Mouse (Mus musculus): ENCODE data around the gene Col25a1. TPM values are rescaled to one million over a fixed set of nuclear protein-coding genes. Genes with fewer than 3 reads are reported as not detected.

Gene Col25a1
- polyA plus RNA-seq, 1 experiment, result 0.04 TPM

DNA sequence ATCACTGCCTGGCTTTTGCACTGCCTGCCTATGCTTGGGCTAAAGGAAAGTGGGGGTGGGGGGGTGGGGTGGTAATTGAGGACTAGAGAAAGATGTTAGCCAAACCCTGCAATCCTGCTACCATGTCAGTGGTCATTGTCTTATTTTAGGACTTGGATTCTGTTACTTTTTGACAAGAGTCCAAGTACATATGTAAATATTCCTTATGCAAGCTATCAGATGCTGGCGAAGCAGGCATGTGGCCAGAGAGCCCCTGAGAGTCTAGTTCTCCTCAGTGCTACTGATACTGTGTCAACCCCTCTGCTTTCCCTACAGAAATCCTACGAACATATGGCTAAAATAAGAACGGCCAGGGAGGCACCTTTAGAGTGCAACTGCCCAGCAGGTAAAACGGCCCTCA is 51.1 kb downstream of the Col25a1 start:
- Histone ChIP-seq H3K27me3 (ENCODE audit: control insufficient read depth, insufficient read depth, low read length) (peaks cover 18% of the 10 kb centered on the region), H3K4me1 (ENCODE audit: control insufficient read depth, insufficient read depth, insufficient read length, low read length) (peaks cover 5% of the 10 kb centered on the region; the same call in 1 of the 2 replicates), H3K27ac (ENCODE audit: insufficient read depth, low read depth, low read length) (no peak overlapping the region), H3K4me3 (ENCODE audit: low read depth, low read length) (no peak overlapping the region), H3K36me3 (ENCODE audit: control insufficient read depth, insufficient read depth, low read length) (no peaks in the 10 kb centered on the region)
- WGBS, result 82% methylated on average over 4 of the region's 4 CpGs
- no peak for TF ChIP-seq CTCF (IDR thresholded peaks at IDR 0.05; ENCODE audit: extremely low read depth, insufficient read length, insufficient replicate concordance, low read depth, low read length)
- TF ChIP-seq POLR2A (IDR thresholded peaks at IDR 0.05; ENCODE audit: low read depth, low read length), result no peak

DNA sequence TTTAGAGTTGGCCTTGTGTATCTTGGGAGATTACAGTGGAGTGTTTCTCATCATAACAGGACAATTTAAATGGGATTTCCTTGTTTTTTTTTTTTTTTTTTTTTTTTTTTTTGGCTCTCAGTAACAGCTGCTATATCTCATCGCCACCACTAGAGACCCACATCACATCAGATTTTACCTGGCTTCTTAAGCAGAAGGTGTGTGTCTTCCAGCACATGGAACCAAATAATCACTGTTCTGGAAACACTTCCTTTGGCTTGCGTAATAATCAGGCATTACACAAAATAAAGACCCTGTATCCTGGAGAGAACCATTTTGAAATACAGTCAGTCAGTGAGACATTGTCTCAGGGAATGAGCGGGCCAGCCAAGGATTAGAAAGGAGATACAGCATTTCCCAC is 53.8 kb downstream of the Col25a1 start:
- Histone ChIP-seq H3K36me3 (ENCODE audit: control insufficient read depth, insufficient read depth, low read length) (no peaks in the 10 kb centered on the region), H3K4me1 (ENCODE audit: control insufficient read depth, insufficient read depth, insufficient read length, low read length) (peaks cover 7% of the 10 kb centered on the region; the same call in 1 of the 2 replicates), H3K4me3 (ENCODE audit: low read depth, low read length) (no peak overlapping the region), H3K27me3 (ENCODE audit: control insufficient read depth, insufficient read depth, low read length) (peaks cover 18% of the 10 kb centered on the region), H3K27ac (ENCODE audit: insufficient read depth, low read depth, low read length) (no peak overlapping the region)
- 48% methylated on average over 3 of the region's 3 CpGs for WGBS
- TF ChIP-seq CTCF (IDR thresholded peaks at IDR 0.05; ENCODE audit: extremely low read depth, insufficient read length, insufficient replicate concordance, low read depth, low read length) (no peak), POLR2A (IDR thresholded peaks at IDR 0.05; ENCODE audit: low read depth, low read length) (no peak)

DNA sequence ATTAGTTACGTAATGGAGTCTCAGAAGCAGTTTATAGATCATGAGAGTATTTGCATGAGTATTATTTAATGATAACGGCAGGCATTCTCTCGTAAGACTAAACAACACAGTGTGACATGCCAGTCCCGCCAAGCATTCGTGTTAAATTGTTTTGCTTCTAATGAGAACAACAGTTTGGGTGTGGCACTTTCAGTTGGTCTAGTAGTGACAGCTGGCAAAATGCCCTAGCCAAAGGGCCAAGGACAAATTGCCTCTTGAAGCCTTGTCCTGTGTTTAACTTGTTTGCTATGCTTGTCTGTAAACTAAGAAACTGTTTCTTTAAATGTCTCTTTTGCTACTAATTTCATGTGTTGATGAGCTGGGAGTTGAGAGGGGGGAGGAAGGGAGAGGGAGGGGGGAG is 56.3 kb downstream of the Col25a1 start:
- Histone ChIP-seq H3K36me3 (ENCODE audit: control insufficient read depth, insufficient read depth, low read length) (no peaks in the 10 kb centered on the region), H3K27me3 (ENCODE audit: control insufficient read depth, insufficient read depth, low read length) (no peaks in the 10 kb centered on the region), H3K4me3 (ENCODE audit: low read depth, low read length) (no peak overlapping the region), H3K4me1 (ENCODE audit: control insufficient read depth, insufficient read depth, insufficient read length, low read length) (peaks cover 2% of the 10 kb centered on the region; the same call in 1 of the 2 replicates), H3K27ac (ENCODE audit: insufficient read depth, low read depth, low read length) (no peak overlapping the region)
- WGBS, result 43% methylated on average over 5 of the region's 5 CpGs
- TF ChIP-seq POLR2A (IDR thresholded peaks at IDR 0.05; ENCODE audit: low read depth, low read length) (no peak), CTCF (IDR thresholded peaks at IDR 0.05; ENCODE audit: extremely low read depth, insufficient read length, insufficient replicate concordance, low read depth, low read length) (no peak)

DNA sequence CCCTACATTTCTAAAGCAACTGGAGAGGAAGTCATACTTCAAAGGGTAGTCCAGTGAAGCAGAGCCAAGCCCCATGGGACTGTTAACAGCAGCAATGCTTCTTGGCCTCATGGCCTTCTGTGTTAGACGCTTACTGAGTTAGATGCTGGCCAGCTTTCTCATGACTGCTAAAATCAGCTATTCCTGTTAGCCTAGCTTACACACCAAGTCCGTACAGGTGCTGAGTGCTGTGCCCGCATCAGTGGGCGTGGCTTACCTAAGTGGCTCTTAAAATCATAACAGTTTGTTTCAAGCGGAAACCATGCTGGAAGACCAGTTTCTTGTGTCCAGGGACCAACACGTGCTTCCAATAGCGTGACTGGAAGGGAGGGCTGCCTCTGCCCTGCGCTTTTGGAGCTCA is 62.1 kb downstream of the Col25a1 start:
- TF ChIP-seq POLR2A (IDR thresholded peaks at IDR 0.05; ENCODE audit: low read depth, low read length) (no peak), CTCF (IDR thresholded peaks at IDR 0.05; ENCODE audit: extremely low read depth, insufficient read length, insufficient replicate concordance, low read depth, low read length) (no peak)
- H3K4me1 ChIP-seq (ENCODE audit: control insufficient read depth, insufficient read depth, insufficient read length, low read length), result no peaks in the 10 kb centered on the region
- no peaks in the 10 kb centered on the region for H3K36me3 ChIP-seq (ENCODE audit: control insufficient read depth, insufficient read depth, low read length)
- WGBS, result 60% methylated on average over 8 of the region's 8 CpGs
- no peak overlapping the region for H3K27ac ChIP-seq (ENCODE audit: insufficient read depth, low read depth, low read length)
- no peaks in the 10 kb centered on the region for H3K27me3 ChIP-seq (ENCODE audit: control insufficient read depth, insufficient read depth, low read length)
- no peak overlapping the region for H3K4me3 ChIP-seq (ENCODE audit: low read depth, low read length)

DNA sequence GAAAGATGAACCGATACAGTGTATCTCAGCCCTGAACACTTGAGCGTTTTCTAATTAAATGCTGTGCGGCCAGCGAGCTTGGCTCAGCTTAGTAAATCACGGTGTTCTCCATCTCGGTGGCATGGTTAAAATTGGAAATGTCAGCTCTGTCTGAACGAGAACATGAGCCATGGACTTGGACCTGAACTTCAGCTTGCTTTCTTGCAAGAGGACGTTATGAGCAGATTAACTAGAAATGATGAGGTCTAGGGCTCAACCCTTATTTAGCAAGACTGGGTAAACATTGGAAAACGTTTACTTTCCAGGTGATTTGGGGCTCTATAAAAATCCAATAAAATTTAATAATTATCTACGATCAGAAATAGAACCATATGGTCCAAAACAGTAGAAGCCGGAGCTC is 83.3 kb downstream of the Col25a1 start:
- H3K27ac ChIP-seq (ENCODE audit: insufficient read depth, low read depth, low read length), result no peak overlapping the region
- TF ChIP-seq POLR2A (IDR thresholded peaks at IDR 0.05; ENCODE audit: low read depth, low read length) (no peak), CTCF (IDR thresholded peaks at IDR 0.05; ENCODE audit: extremely low read depth, insufficient read length, insufficient replicate concordance, low read depth, low read length) (no peak)
- peaks cover 19% of the 10 kb centered on the region for H3K4me1 ChIP-seq (ENCODE audit: control insufficient read depth, insufficient read depth, insufficient read length, low read length)
- no peak overlapping the region for H3K4me3 ChIP-seq (ENCODE audit: low read depth, low read length)
- H3K27me3 ChIP-seq (ENCODE audit: control insufficient read depth, insufficient read depth, low read length), result no peaks in the 10 kb centered on the region
- WGBS, result 29% methylated on average over 11 of the region's 11 CpGs
- H3K36me3 ChIP-seq (ENCODE audit: control insufficient read depth, insufficient read depth, low read length), result no peaks in the 10 kb centered on the region

DNA sequence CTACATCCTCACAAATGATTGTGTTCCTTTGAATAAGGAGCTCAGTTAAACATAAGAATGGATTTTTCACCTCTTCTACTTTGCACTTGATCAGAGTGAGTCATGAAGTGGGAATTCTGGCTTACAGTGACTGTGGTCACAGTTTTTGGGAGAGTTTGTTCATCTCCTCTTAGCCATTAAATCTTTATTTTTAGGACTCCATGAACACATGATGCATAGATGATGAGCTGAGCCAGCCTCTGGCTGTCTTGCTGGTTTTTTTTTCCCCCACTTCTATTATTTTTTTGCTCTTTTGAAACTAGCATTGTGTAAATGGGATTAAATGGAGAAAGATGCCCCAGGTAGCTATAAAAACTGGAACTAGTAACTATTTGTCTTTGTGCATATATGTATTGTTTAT is 84.8 kb downstream of the Col25a1 start:
- Histone ChIP-seq H3K27ac (ENCODE audit: insufficient read depth, low read depth, low read length) (no peak overlapping the region), H3K4me1 (ENCODE audit: control insufficient read depth, insufficient read depth, insufficient read length, low read length) (peaks cover 19% of the 10 kb centered on the region), H3K36me3 (ENCODE audit: control insufficient read depth, insufficient read depth, low read length) (no peaks in the 10 kb centered on the region), H3K4me3 (ENCODE audit: low read depth, low read length) (no peak overlapping the region), H3K27me3 (ENCODE audit: control insufficient read depth, insufficient read depth, low read length) (no peaks in the 10 kb centered on the region)
- TF ChIP-seq POLR2A (IDR thresholded peaks at IDR 0.05; ENCODE audit: low read depth, low read length) (no peak), CTCF (IDR thresholded peaks at IDR 0.05; ENCODE audit: extremely low read depth, insufficient read length, insufficient replicate concordance, low read depth, low read length) (no peak)

DNA sequence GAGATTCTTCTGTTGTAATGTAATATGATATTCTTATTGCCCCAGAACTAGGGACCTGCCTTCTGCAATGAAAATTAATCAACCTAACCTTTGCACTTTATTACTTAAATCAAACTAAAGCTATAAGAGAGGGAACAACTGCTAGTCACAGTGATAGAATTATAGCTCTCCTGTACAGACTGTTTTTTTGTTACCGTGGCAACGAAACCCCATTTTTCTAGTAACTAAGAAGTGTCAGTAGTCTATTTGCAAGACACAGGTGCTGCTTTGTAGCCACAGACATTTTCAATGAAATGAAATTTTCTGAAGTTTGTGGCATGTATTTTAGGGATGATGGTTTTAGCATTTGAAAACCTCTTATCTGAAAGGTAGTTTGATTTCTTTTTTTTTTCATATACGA is 85.3 kb downstream of the Col25a1 start:
- Histone ChIP-seq H3K4me3 (ENCODE audit: low read depth, low read length) (no peak overlapping the region), H3K36me3 (ENCODE audit: control insufficient read depth, insufficient read depth, low read length) (no peaks in the 10 kb centered on the region), H3K4me1 (ENCODE audit: control insufficient read depth, insufficient read depth, insufficient read length, low read length) (peaks cover 19% of the 10 kb centered on the region), H3K27ac (ENCODE audit: insufficient read depth, low read depth, low read length) (no peak overlapping the region), H3K27me3 (ENCODE audit: control insufficient read depth, insufficient read depth, low read length) (no peaks in the 10 kb centered on the region)
- TF ChIP-seq CTCF (IDR thresholded peaks at IDR 0.05; ENCODE audit: extremely low read depth, insufficient read length, insufficient replicate concordance, low read depth, low read length) (no peak), POLR2A (IDR thresholded peaks at IDR 0.05; ENCODE audit: low read depth, low read length) (no peak)
- 35% methylated on average over 3 of the region's 3 CpGs for WGBS

DNA sequence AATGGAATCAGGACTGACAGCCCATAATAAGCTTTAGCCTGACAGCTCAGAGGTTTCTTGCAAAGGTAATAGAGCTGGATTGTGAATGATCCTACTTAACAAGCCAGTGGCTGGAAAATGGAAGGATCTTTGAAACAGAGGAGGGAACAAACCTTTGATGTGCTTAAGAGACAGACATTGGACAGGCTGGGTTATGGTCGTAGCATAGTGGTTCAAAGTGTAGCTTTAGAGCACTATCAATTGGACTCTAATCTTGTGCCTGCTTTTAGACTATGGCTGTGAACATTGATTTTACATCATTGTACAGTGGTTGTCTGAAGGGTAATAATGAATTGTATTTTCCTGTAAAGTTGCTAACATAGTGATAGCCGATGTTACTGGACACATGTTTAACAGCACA is 86.4 kb downstream of the Col25a1 start:
- H3K27me3 ChIP-seq (ENCODE audit: control insufficient read depth, insufficient read depth, low read length), result no peaks in the 10 kb centered on the region
- H3K4me3 ChIP-seq (ENCODE audit: low read depth, low read length), result no peak overlapping the region
- TF ChIP-seq CTCF (IDR thresholded peaks at IDR 0.05; ENCODE audit: extremely low read depth, insufficient read length, insufficient replicate concordance, low read depth, low read length) (no peak), POLR2A (IDR thresholded peaks at IDR 0.05; ENCODE audit: low read depth, low read length) (no peak)
- H3K36me3 ChIP-seq (ENCODE audit: control insufficient read depth, insufficient read depth, low read length), result no peaks in the 10 kb centered on the region
- H3K27ac ChIP-seq (ENCODE audit: insufficient read depth, low read depth, low read length), result peak overlapping the region; percentile 74
- H3K4me1 ChIP-seq (ENCODE audit: control insufficient read depth, insufficient read depth, insufficient read length, low read length), result peaks cover 19% of the 10 kb centered on the region
- WGBS, result 36% methylated on average over 2 of the region's 2 CpGs
